Mouse (Mus musculus): ENCODE results near the gene Gm20388. TPM values are rescaled to one million over a fixed set of nuclear protein-coding genes. Genes with fewer than 3 reads are reported as not detected.

Gm20388 gene
- total RNA-seq, 1 experiment from 2014 or later: 10.0 TPM

DNA sequence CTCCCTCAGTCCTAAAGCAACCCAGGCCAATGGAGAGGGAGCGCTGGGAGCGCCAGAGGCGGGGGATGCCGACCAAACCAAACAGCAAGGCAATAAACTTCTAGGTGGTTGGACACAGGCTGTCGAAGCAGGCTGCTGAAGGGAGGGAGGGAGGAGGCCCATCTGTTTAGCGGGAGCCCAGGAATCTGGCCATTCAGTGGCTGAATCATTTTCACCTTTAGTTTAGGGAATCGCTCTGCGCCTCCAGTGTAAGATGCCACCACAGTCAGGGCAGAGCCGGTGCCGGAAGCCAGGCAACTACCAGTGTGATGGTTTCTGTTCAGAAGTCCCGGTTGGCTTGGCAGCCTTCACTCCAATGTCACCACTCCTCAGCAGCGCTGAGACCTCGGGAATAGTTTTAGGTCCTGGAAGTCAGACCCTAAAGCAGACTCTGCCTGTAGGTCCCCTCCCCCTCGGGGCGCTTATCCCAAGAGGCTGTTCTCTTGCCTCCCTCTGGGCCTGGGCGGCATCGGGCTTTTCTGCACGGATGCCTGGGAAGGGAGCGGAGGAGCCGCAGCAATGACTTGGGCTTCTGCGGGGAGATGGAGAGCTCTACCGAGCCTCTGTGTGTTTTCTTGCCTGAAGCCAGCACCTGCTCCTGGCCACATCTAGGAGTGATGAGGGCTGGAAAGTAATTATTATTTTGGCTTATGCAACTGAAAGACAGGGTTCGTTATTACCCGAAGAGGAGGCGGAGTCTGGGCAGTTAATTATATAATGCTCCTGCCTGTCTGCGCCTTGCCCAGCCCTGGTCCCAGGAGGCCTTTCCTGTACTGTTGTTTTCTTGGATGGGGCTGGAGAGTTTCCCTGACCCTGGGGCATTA is 1821.1 kb downstream of the Gm20388 start:
- ATAC-seq (replicated peaks; ENCODE audit: insufficient number of reproducible peaks, low FRiP score, low TSS enrichment, poor library complexity, severe bottlenecking): no peak

DNA sequence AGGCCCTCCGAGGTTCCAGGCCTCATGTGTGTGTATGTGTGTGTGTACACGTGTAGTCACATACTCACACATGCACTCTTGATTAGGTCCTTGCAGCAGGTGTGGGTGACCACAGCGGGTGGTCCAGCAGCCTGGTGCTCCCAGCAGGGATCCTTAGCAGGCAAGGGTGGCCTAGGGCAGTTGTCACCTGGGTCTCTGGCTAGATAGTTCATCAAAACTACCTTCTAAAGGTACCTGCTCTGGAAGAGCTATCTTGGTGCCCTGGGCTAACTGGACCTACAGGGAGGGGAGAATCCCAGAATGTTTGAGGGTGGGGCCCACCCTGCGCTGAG is 1821.7 kb downstream of the Gm20388 start:
- no peak for ATAC-seq (replicated peaks; ENCODE audit: insufficient number of reproducible peaks, low FRiP score, low TSS enrichment, poor library complexity, severe bottlenecking)

DNA sequence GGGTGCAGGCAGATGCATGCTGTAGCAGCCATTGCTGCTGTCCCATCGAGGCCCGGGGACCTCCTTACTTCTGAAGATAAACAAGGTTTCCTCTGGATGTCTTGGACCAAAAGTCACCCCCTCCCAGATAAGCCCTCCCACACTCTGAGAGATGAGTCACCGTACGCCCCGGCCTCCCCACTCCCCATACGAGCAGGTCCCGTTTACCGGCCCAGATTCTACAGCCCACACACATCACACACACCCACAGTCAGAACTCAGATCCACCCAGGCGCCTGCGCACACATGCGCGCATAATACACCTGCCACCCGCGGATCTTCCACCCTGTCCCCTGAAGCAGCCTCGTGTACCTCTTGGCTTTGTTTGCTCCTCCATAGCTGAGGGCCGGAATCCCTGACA is 1823.6 kb downstream of the Gm20388 start:
- no peak for ATAC-seq (replicated peaks; ENCODE audit: insufficient number of reproducible peaks, low FRiP score, low TSS enrichment, poor library complexity, severe bottlenecking)

DNA sequence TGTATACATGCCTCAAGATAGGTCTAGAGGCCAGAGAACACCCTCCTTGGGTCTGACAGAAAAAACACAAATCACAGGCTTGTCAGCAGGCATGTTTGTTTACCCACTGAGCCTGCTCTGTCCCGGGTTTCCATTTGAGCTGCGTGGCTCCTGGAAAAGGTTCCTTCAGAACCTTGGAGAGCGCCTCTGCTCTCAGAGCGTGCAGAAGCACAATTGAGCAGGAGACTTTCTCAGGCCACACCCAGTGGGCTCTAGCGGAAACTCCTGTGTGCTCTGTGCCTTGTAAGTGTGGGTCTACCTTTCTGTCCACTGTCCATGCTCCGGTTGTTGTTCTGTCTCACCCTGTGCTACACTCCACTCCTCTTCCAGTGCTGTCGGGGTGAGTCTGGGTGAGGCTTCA is 1825.6 kb downstream of the Gm20388 start:
- ATAC-seq (replicated peaks; ENCODE audit: insufficient number of reproducible peaks, low FRiP score, low TSS enrichment, poor library complexity, severe bottlenecking): no peak

DNA sequence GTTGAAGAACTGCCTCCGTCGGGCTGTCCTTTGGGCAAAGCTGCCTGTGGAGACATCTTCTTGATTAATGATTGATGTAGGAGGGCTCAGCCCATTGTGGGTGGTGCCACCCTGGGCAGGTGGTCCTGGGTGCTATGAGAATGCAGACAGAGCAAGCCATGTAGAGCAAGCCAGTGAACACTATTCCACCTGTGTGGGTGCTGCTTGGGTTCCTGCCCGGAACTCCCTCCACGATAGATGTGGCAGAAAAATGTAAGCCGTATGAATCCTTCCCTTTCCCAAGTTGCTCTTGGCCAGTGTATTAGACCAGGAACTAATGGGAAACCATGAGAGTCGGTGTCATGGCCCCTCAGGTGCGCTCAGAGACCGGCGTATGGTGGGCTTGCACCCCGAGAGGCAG is 1830.1 kb downstream of the Gm20388 start:
- no peak for ATAC-seq (replicated peaks; ENCODE audit: insufficient number of reproducible peaks, low FRiP score, low TSS enrichment, poor library complexity, severe bottlenecking)

DNA sequence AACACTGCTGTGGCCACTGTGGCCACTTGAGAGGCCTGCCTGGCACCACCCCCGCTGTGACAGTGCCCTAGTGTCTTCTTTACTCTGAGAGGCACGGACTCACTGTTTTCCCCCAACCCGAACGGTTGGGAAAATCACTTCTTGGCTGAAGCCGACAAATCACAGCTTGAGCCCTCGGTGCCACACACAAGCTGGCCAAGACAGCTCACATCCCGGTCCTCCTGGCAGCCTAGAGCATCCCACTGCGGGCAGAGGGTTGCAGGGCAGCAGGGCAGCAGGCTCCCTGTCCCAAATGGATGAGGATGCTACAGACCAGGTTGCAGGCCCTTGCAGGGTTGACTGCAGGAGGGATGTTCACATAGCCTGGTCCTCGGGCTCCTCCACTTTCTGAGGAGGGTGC is 1838.9 kb downstream of the Gm20388 start:
- no peak for ATAC-seq (replicated peaks; ENCODE audit: insufficient number of reproducible peaks, low FRiP score, low TSS enrichment, poor library complexity, severe bottlenecking)

DNA sequence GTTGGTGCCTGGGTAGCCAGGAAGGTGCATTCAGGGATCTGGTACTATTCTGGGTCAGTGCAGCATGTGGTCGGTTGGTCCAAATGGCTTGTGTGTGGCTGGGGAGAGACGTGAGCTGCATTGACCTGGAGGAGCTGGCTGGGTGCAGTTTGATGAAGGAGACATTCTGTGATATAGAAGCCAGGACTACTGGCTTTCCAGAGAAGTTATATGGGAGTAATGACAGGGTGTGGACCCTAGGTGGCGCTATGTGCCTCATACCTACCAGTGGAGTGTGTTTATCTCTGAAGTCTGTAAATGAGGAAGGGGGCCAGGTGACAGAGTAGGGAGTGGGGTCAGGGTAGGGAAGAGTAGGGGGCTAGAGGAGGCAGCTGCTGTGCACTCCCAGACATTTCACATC is 1839.9 kb downstream of the Gm20388 start:
- ATAC-seq (replicated peaks; ENCODE audit: insufficient number of reproducible peaks, low FRiP score, low TSS enrichment, poor library complexity, severe bottlenecking): no peak

DNA sequence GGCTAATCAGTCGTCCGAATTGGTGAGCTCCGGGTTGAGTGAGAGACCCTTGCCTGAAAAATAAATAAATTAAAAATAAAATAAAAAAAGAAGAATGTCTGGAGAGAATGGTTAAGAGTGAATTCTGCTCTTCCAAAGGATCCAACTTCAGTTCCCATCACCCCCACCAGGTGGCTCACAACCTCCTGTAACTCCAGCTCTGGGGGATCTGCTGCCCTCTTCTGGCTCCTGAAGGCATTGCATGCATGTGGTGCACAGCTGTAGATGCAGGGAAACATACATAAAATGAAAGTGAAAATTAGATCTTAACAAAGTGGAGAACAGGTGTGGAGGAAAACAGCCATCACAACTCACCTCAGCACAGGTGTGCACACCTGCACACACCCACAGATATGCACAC is 1840.8 kb downstream of the Gm20388 start:
- peak; percentile 64 for ATAC-seq (replicated peaks; ENCODE audit: insufficient number of reproducible peaks, low FRiP score, low TSS enrichment, poor library complexity, severe bottlenecking)

DNA sequence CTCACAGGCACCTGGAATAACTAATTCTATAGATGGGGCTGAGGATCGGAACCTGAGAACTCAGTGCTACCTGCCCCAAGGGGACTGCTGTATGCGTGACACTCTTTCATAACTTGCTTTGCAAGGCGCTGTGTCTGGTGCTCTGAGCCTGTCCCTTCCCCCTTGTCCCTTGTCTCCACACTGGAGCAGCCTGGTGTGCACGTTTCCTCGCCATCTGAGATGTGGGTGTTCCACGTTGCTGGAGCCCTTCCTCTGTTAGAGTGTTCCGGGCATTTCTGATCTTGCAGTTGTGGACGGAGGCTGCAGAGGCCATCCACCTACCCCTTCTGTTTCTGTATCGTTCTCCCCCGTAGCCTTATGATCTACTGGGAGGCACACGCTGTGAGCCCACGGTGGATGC is 1847.8 kb downstream of the Gm20388 start:
- ATAC-seq (replicated peaks; ENCODE audit: insufficient number of reproducible peaks, low FRiP score, low TSS enrichment, poor library complexity, severe bottlenecking): no peak

DNA sequence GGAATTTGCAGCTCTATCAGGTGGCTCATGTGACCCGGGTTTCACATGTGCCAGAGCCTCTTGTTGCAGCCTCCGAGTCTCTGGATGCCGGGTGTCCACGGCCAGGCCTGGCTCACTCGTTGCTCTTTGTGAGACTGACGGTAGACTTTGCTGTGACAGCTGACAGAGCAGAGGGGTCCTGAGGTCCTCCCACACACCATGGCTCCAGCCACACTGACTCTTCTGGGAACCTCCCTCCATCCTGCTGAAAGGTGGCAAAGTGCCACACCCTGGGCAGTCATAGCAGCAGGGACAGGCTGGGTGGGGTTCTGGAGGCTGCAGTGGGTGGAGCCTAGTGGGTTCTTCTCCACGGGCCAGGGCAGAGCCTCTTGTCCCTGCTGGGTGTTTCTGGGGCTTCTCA is 1849.8 kb downstream of the Gm20388 start:
- ATAC-seq (replicated peaks; ENCODE audit: insufficient number of reproducible peaks, low FRiP score, low TSS enrichment, poor library complexity, severe bottlenecking): no peak

DNA sequence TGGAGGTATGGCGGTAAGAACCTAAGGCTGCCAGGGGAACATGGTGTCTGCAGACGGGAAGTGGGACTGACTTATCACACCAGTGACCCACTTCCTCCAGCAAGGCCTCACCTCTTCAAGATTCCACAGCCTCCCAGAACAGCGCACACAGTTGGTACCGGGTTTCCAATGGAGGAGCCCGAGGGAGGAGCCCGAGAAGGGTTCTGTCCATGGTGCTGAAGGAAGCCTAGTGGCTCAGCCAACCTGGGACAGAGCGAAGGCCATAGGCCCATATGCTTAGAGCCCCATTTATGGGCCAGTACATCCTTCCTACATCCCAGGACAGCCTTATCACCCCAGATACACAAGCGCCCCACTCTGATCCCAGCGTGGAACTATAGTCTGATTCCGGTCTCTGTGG is 1850.8 kb downstream of the Gm20388 start:
- ATAC-seq (replicated peaks; ENCODE audit: insufficient number of reproducible peaks, low FRiP score, low TSS enrichment, poor library complexity, severe bottlenecking): no peak

DNA sequence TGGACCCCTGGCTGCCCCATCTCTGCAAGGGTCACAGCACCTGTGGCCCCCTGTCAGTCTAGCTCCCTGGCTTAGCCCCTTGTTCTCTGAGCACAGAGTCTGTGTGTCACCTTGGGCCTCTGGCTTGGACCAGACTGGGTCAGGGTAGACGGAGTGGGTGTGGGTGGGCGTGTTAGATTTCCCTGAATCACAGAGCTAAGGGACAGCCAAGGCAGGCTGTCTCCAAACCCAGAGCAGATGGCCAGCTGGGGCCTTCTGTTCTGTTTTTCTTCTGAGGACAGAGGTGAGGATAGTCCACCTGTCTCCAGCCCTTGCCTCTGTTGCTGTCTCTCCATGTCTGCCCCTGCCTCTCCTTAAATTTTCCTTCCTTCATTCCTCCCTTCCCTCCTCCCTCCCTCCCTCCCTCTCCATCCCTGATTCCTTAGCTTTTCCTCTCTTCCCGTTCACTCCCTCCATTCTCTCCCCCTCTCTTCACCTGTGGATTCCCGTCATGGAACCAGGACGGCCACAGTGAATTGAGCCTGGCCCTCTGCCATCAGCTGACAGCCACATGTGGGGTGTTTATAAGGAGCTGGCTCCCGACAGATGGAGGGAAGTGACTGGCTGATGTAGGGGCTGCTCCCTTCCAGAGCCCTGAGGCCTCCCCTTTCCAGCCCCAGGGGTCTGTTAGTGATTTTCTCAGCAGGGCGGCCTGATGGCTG is 1852.5 kb downstream of the Gm20388 start:
- ATAC-seq (replicated peaks; ENCODE audit: insufficient number of reproducible peaks, low FRiP score, low TSS enrichment, poor library complexity, severe bottlenecking): no peak

DNA sequence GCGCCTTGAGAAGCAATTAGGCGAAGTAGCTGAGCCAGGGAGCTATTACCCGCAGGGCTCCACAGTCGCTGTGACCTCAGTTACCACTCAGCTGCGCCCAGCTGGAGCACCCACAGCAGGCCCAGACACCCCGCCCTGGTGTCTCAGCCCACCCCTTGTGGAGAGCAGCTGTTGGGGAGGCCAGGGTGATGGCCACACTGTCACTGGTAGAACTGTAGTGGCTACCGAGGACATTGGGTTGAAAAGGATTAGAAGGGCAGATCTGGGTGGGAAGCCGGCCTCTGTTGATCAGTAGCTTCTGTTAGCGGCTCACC is 1853.0 kb downstream of the Gm20388 start:
- no peak for ATAC-seq (replicated peaks; ENCODE audit: insufficient number of reproducible peaks, low FRiP score, low TSS enrichment, poor library complexity, severe bottlenecking)

DNA sequence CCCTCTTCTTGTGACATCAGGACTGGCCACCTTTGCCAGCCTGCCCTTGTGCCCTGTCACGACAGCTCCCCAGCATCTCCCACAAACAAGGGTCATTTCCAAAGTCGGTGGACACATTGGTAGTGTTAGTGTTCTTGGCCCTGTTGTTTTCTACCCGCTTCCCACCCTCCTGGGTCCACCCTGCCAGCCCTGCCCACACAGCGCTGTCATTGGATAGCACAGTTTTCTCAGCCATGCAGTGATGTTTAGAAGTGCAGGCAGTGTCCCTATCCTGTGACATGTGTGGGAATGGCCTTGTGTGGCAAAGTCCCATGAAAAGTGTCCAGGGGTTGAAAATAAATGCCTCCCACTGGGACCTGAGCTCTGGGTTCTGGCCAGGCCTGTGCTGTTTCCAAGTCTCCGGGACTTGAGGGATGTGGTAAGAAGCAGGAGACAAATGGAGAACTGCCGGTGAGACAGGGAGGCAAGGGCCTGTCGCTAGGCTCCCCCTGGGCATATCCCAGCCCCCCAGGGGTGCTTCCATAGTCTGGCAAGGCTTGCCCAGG is 1855.0 kb downstream of the Gm20388 start:
- no peak for ATAC-seq (replicated peaks; ENCODE audit: insufficient number of reproducible peaks, low FRiP score, low TSS enrichment, poor library complexity, severe bottlenecking)

DNA sequence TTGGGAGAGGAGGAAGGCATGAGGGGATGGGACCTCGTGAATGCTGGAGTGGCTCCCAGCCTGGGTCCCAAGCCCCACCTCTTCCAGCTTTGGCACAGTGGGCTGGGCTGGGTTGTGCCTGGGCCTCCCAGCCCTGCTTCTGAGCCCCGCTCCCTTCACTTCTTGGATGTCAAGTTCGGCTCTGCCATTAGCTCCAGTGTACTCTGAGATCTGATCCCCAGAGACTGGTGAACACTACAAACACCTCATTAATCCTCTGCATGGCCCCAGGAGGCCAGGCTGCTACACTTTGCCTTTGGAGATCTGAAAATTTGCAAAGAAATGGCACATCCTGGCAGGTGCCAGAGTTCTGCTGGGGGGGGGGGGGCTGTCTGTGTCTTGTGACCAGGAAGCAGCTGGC is 1858.5 kb downstream of the Gm20388 start:
- no peak for ATAC-seq (replicated peaks; ENCODE audit: insufficient number of reproducible peaks, low FRiP score, low TSS enrichment, poor library complexity, severe bottlenecking)

DNA sequence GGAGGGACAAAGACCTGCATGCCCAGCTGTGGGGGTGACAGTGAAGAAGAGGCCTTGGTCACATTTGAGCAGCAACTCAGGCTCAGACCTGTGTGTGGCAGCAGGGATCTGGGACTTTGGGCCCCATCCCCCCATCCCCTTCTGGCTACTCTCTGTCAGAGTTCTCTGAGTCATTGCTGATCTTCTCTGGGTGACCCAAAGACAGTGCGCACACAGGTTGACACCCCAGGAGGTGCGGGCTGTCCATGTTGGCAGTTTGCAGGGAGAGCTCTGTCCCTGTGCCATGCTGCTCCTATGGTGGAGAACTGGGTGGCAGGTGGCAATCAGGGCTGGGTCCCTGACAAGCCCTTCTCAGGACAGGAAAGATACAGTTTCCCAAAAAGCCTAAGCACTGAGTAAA is 1859.0 kb downstream of the Gm20388 start:
- ATAC-seq (replicated peaks; ENCODE audit: insufficient number of reproducible peaks, low FRiP score, low TSS enrichment, poor library complexity, severe bottlenecking): no peak

DNA sequence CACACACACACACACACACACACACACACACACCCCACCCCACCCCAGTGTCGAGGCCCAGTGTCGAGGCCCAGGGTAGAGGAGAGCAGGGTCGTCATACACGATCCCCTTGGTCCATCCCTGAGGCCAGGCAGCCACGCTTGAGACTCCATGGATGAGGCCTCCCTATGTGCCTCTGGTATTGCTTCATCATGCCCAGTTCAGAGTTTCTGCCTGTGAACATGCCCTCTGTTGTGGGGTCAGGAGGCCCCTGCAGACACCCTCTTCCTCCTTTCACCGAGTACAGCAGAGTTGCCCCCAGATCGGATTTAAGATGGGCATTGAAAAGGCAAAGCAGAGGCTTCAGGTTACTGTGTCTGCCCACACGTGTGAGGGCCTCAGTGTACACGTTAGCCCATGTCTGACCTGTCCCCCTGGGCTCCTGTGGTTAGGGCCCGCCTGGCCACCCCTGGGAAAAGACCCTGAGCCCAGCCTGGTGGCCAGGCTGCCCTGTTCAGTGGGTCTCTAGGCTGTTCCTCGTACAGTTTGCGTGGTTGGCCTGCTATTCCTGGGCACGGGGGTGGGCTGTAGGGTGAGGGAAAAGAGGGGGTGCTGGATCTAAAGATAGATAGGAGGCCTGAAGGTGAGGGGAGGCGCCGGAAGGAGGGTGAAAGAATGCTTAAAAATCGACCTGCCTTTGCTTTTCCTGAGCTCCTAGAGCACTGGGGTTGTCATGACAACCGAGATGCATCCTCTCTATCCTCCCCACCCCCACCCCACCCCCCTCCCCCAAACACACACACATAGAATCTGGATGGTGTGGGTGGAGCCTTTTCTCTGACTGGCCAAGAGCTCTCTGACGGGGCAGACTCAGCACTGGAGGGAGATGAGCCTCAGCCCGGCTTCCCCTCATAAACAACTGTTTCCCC is 1860.5 kb downstream of the Gm20388 start:
- no peak for ATAC-seq (replicated peaks; ENCODE audit: insufficient number of reproducible peaks, low FRiP score, low TSS enrichment, poor library complexity, severe bottlenecking)

DNA sequence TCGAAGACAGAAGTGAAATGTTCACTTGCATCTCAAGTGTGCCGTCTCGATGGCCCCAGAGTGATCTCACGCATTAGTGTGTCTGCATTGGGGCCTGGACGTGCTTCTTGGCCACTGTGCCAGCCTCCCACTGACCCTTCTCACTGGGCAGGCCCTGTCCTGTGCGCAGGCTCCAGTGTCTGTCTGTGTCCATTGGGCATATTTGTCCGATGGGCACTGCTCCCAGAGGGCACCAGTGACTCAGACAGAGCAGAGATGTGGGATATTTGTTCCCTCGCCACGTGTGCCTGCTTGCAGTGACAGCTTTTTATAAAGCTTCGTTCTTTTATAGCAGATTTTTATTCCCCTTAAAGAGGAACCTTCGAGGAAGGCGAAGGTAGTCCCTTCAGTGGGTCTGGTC is 1863.2 kb downstream of the Gm20388 start:
- no peak for ATAC-seq (replicated peaks; ENCODE audit: insufficient number of reproducible peaks, low FRiP score, low TSS enrichment, poor library complexity, severe bottlenecking)

DNA sequence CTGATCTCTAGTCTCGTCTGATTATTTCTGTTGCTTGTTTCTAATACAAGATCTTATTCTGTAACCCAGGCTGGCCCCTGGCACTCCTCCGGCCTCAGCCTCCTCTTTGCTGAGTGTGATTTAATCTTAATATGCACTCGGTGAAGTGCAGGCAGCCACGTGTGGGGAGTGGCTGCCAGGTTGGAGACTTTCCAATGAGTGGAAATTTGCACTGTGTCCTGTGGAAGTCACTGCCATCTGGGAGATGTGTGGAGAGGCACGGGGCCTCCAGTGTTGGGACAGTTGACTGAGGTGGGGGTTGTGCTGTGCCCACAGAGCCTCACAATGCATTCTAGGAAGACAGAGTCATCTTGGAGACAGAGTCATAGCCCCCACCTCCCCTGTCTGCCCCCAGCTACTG is 1871.9 kb downstream of the Gm20388 start:
- no peak for ATAC-seq (replicated peaks; ENCODE audit: insufficient number of reproducible peaks, low FRiP score, low TSS enrichment, poor library complexity, severe bottlenecking)

Measured in monocyte, adult 5-6 weeks (primary cell).